Mouse (Mus musculus): Measurements from ENCODE around the gene Eif2d. TPM values are rescaled to one million over a fixed set of nuclear protein-coding genes. Genes with fewer than 3 reads are reported as not detected.
A peak's percentile ranks its signal among the peaks of the same experiment; 100 is the strongest.
"Not testable (repeated sequence)": the region's sequence is repeated elsewhere in the genome, so short reads cannot be mapped to it uniquely, and the experiment has no call there.

Gene Eif2d
- total RNA-seq, 2 experiments from 2014 or later = 36.6 to 41.2 TPM

- no peak for DNase-seq
These were observed 13.6 kb upstream of the Eif2d start for GRCm38 (mm10) chr1:131139102-131140095.

GRCm38 (mm10) chr1:131141449-131141848, 11.5 kb upstream of the Eif2d start:
- no peak for DNase-seq

- DNase-seq = no peak
These were observed 10.5 kb upstream of the Eif2d start for GRCm38 (mm10) chr1:131142472-131142871.

- not testable (repeated sequence) for DNase-seq
These were observed 7.8 kb upstream of the Eif2d start for GRCm38 (mm10) chr1:131145222-131145621.

- DNase-seq = no peak
These were observed 6.8 kb upstream of the Eif2d start for GRCm38 (mm10) chr1:131146181-131146614.

GRCm38 (mm10) chr1:131149496-131149895, 3.5 kb upstream of the Eif2d start:
- no peak for DNase-seq

- no peak for DNase-seq
These were observed 2.5 kb downstream of the Eif2d start for GRCm38 (mm10) chr1:131155456-131155855.

GRCm38 (mm10) chr1:131159573-131160327, 6.8 kb downstream of the Eif2d start:
- not testable (repeated sequence) for DNase-seq

- DNase-seq = no peak
These were observed 8.1 kb downstream of the Eif2d start for GRCm38 (mm10) chr1:131161091-131161490.

- no peak for DNase-seq
These were observed 11.4 kb downstream of the Eif2d start for GRCm38 (mm10) chr1:131164427-131164826.

GRCm38 (mm10) chr1:131167612-131168011, 14.6 kb downstream of the Eif2d start:
- no peak for DNase-seq

- no peak for DNase-seq
These were observed 20.0 kb downstream of the Eif2d start for GRCm38 (mm10) chr1:131173001-131173400.

- DNase-seq = no peak
These were observed 20.8 kb downstream of the Eif2d start for GRCm38 (mm10) chr1:131173809-131174208.

- DNase-seq = no peak
These were observed 21.4 kb downstream of the Eif2d start for GRCm38 (mm10) chr1:131174299-131174861.

- DNase-seq = no peak
These were observed 22.2 kb downstream of the Eif2d start for GRCm38 (mm10) chr1:131175189-131175588.

GRCm38 (mm10) chr1:131175819-131176218, 22.8 kb downstream of the Eif2d start:
- no peak for DNase-seq

GRCm38 (mm10) chr1:131177249-131177648, 24.3 kb downstream of the Eif2d start:
- no peak for DNase-seq

GRCm38 (mm10) chr1:131178083-131178482, 25.1 kb downstream of the Eif2d start:
- no peak for DNase-seq

GRCm38 (mm10) chr1:131180386-131180785, 27.4 kb downstream of the Eif2d start:
- DNase-seq = no peak

- peak; percentile 68 to 76 for DNase-seq
These were observed 28.9 kb downstream of the Eif2d start for GRCm38 (mm10) chr1:131181642-131182527.

- no peak for DNase-seq
These were observed 30.2 kb downstream of the Eif2d start for GRCm38 (mm10) chr1:131183201-131183600.

Data from layer of hippocampus, postnatal 36 days (tissue).